Mouse (Mus musculus) megakaryocyte, embryonic 14.5 days (primary cell): ENCODE data around the gene Lypd4. TPM values are rescaled to one million over a fixed set of nuclear protein-coding genes. Genes with fewer than 3 reads are reported as not detected.
"Not testable (repeated sequence)": the region's sequence is repeated elsewhere in the genome, so short reads cannot be mapped to it uniquely, and the experiment has no call there.

Source experiments
- H3K27me3 ChIP-seq: replicated peaks from 2 replicates; pipeline ENCODE3; 2012; ENCODE audit warnings: inconsistent platforms
- H3K36me3 ChIP-seq: replicated peaks from 2 replicates; pipeline ENCODE3; 2012; ENCODE audit warnings: low read length, inconsistent platforms, mixed read lengths
- H3K4me1 ChIP-seq: 2 replicates; pipeline ENCODE4 v1.6.1; 2012; ENCODE audit warnings: inconsistent platforms
- H3K4me3 ChIP-seq: replicated peaks from 2 replicates; pipeline ENCODE3; 2012; ENCODE audit warnings: moderate library complexity, mild to moderate bottlenecking, inconsistent platforms
- H3K9me3 ChIP-seq: 2 replicates; pipeline ENCODE4 v1.6.1; 2012; ENCODE audit warnings: inconsistent platforms
- FLI1 ChIP-seq: IDR thresholded peaks from 2 replicates; pipeline ENCODE4 v1.6.1; 2012; ENCODE audit warnings: low read length, inconsistent platforms, mixed read lengths
- GATA1 ChIP-seq: IDR thresholded peaks from 3 replicates; pipeline ENCODE4 v1.6.1; 2012; ENCODE audit warnings: mixed read lengths, low read length, inconsistent platforms, borderline replicate concordance
- polyA plus RNA-seq: library from polyadenylated mRNA; stranded (reverse); fragments of >175 nt; gene quantifications from 2 replicates; pipeline ENCODE4 v1.2.3, GENCODE M21; 2012; ENCODE audit warnings: low replicate concordance; ENCODE audit not compliant: insufficient read depth

Gene Lypd4
- polyA plus RNA-seq, 1 experiment = not detected

GRCm38 (mm10) chr7:24901842-24902241 is 32.1 kb upstream of the Lypd4 start:
- Histone ChIP-seq H3K9me3 (no peaks in the 10 kb centered on the region), H3K4me1 (peaks cover 52% of the 10 kb centered on the region), H3K4me3 (no peak overlapping the region), H3K27me3 (no peaks in the 10 kb centered on the region), H3K36me3 (peaks cover 15% of the 10 kb centered on the region)
- no peak for TF ChIP-seq FLI1
- TF ChIP-seq GATA1 = no peak

GRCm38 (mm10) chr7:24901114-24901513 is 31.4 kb upstream of the Lypd4 start:
- peaks cover 44% of the 10 kb centered on the region for H3K4me1 ChIP-seq
- H3K4me3 ChIP-seq = no peak overlapping the region
- H3K27me3 ChIP-seq = no peaks in the 10 kb centered on the region
- TF ChIP-seq GATA1 = no peak
- TF ChIP-seq FLI1 = no peak
- H3K9me3 ChIP-seq = no peaks in the 10 kb centered on the region
- peaks cover 7% of the 10 kb centered on the region for H3K36me3 ChIP-seq

DNA sequence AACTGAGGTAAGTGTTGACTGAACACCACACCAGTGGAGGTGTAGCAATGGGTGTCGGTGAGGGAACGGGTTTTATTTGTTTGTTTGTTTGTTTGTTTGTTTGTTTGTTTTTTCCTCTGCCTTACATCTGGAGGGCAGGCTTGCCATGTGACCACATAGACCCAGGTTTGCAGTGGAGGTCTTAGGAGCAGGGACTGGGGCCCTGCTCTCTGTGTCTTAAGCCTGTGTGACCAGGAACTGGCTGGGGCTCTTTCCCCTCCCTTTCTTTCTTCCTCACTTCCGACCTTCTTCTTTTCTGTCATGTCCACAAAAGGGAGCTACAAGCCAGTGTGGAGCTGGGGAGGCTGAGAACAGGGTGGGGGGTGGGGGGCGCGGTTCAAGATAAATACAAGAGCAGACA is 28.2 kb upstream of the Lypd4 start:
- TF ChIP-seq GATA1 (no peak), FLI1 (no peak)
- Histone ChIP-seq H3K9me3 (no peaks in the 10 kb centered on the region), H3K27me3 (no peaks in the 10 kb centered on the region), H3K36me3 (peaks cover 2% of the 10 kb centered on the region), H3K4me1 (peaks cover 28% of the 10 kb centered on the region), H3K4me3 (no peak overlapping the region)

DNA sequence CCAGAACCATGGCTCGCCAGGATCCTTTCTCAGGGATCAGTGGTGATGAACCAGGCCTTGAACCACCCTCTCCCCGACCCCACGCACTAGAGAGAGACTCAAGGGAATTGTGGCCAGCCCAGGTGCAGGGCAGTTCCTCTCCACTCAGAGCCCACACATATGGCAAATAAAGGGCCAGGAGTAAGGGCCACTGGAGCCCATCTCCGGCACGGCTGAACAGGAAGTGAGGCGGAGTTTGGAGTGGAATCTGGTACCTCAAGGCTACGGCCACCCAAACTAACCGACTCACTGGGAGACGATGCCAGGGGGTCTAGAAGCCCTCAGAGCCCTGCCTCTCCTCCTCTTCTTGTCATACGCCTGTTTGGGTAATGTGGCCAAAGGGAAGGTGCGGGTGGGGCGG is 27.5 kb upstream of the Lypd4 start, which contains the start of gene Cd79a:
Gene Cd79a (plus strand): TSS at position 158 of the 400 bp plus-strand sequence.
- Histone ChIP-seq H3K36me3 (peaks cover 2% of the 10 kb centered on the region), H3K27me3 (no peaks in the 10 kb centered on the region), H3K9me3 (no peaks in the 10 kb centered on the region), H3K4me1 (peaks cover 23% of the 10 kb centered on the region), H3K4me3 (no peak within 1 kb of the TSS)
- TF ChIP-seq GATA1 (no peak), FLI1 (no peak)

GRCm38 (mm10) chr7:24896269-24896668 is 26.5 kb upstream of the Lypd4 start:
- Histone ChIP-seq H3K4me1 (peaks cover 16% of the 10 kb centered on the region), H3K9me3 (no peaks in the 10 kb centered on the region), H3K4me3 (no peak overlapping the region), H3K27me3 (no peaks in the 10 kb centered on the region), H3K36me3 (peaks cover 6% of the 10 kb centered on the region)
- no peak for TF ChIP-seq GATA1

DNA sequence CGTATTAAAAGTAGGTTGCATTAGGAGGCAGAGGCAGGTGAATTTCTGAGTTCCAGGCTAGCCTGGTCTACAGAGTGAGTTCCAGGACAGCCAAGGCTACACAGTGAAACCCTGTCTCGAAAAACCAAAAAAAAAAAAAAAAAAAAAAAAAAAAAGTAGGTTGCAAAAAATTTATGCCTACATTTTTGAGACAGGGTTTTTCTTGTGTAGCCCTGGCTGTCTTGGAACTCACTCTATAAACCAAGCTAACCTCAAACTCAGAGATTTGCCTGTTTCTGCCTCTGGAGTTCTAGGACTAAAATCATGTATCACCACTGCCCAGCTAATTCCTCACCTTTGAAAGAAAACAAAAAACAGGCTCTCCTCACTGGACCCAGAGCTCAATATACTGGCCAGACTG is 26.0 kb upstream of the Lypd4 start:
- not testable (repeated sequence) for H3K4me3 ChIP-seq, H3K9me3 ChIP-seq, H3K27me3 ChIP-seq
- peaks cover 14% of the 10 kb centered on the region for H3K4me1 ChIP-seq
- peaks cover 11% of the 10 kb centered on the region for H3K36me3 ChIP-seq

DNA sequence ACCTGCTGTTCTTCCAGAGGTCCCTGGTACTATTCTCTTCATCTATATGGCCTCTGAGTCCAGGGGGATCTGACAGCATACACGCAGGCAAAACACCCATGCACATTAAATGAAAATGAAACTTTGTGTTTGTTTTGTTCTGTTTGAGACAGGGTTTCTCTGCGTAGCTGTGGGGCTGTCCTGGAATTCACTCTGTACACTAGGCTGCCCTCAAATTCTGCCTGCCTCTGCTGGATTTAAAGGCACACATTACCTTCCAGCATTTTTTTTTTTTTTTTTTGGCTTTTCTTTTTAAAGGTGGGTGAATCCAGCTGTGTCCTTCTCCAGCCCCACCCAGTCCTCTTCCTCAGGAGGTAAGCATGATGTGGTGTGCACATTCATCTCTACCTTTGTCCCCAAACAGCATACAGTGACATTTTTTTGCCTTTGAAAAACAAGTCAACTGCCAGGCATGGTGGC is 22.4 kb upstream of the Lypd4 start:
- Histone ChIP-seq H3K4me1 (peaks cover 27% of the 10 kb centered on the region), H3K36me3 (peaks cover 47% of the 10 kb centered on the region), H3K4me3 (no peak overlapping the region), H3K9me3 (no peaks in the 10 kb centered on the region), H3K27me3 (no peaks in the 10 kb centered on the region)
- TF ChIP-seq GATA1 (no peak), FLI1 (no peak)

- Histone ChIP-seq H3K36me3 (peaks cover 53% of the 10 kb centered on the region), H3K4me3 (no peak overlapping the region)
Measured at GRCm38 (mm10) chr7:24891241-24892124, 21.7 kb upstream of the Lypd4 start.

DNA sequence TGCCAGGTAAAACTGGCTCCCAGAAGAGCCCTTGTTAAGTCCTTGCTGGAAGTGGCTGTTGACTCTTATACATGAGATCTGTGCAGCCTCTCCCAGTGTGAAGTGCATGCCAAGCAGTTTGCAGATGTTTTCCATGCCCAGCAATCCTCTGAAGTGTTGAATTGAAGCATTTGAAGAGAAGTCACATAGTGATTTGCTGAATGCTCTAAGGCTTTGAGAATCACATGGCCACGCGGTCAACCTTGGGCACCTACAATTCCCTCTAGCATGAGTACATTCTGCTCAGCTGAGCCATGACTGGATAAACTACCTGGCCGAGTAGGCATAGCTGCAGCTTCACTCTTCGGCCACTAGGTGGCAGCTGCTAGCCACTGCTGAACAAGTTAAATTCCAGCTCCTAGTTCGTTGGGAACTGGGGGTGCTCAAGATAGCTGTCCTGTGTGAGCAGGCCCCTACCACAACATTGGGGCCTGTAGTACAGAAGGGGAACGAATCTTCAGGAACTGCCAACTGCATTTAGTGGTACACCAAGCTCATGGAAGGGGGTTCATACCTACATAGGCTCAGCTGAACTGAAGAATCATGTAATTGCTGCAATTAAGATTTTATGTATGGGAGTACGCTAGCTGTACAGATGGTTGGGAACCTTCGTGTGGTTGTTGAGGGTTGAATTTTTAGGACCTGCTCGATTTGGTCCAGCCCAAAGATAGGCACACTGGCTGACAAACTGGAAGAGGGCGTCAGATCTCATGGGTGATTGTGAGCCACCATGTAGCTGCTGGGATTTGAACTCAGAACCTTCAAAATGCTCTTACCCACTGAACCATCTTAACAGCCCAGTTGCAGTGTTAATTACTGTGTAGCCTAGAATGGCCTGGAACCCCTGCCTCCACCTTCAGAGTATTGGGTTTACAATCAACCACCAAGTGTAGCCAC is 20.8 kb upstream of the Lypd4 start:
- no peaks in the 10 kb centered on the region for H3K27me3 ChIP-seq
- TF ChIP-seq FLI1 (no peak), GATA1 (no peak)
- no peak overlapping the region for H3K4me3 ChIP-seq
- H3K9me3 ChIP-seq = no peaks in the 10 kb centered on the region
- peaks cover 63% of the 10 kb centered on the region for H3K36me3 ChIP-seq
- H3K4me1 ChIP-seq = peaks cover 42% of the 10 kb centered on the region

More at GRCm38 (mm10) chr7:24891241-24892124, 21.7 kb upstream of the Lypd4 start:
- Histone ChIP-seq H3K27me3 (no peaks in the 10 kb centered on the region), H3K4me1 (peaks cover 32% of the 10 kb centered on the region), H3K9me3 (no peaks in the 10 kb centered on the region)
- TF ChIP-seq GATA1 (no peak), FLI1 (no peak)
